Mouse (Mus musculus) erythroblast, embryonic 14.5 days (primary cell): Measurements from ENCODE around the gene Rnaset2a.
"Not testable (repeated sequence)": the region's sequence is repeated elsewhere in the genome, so short reads cannot be mapped to it uniquely, and the experiment has no call there.

Experiments used
- GATA1 ChIP-seq: IDR thresholded peaks from 2 replicates; pipeline ENCODE4 v1.6.1; 2012; ENCODE audit warnings: low read length, inconsistent platforms, mixed read lengths
- TAL1 ChIP-seq: IDR thresholded peaks from 3 replicates; pipeline ENCODE4 v1.6.1; 2012; ENCODE audit warnings: low read length, inconsistent platforms, mixed read lengths

DNA sequence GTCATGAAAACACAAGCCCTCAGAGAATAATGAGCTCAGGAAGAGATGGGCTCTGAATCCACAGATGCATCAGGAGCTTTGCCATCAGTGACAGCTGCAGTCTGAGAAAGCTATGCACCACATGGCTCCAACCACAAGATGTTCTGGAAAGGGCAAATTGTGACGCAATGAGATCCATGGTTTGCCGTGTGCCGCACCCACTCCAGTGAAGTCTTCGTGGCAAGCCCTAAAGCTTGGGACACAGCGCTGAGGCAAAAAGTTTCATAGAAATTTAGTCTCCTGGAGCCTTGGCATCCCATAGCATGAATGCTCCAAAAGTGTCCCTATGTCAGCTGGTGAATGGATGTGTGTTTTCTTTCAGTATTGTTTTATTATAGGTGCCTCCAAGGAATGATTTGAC lies 9.8 kb downstream of the Rnaset2a start:
- not testable (repeated sequence) for TF ChIP-seq TAL1, GATA1
